Mouse (Mus musculus) limb, embryonic 12.5 days (tissue): ENCODE measurements at regions not wholly inside any gene's neighbourhood (a gene's known extent, or its start where the extent isn't known, plus 50 kb on each side); places are given as distances from the start of the nearest gene placed in this dataset.

ENCODE experiments used
- ATAC-seq: fragments of 200-750 bp; cut with Nextera tagmentation; 2 replicates; pipeline ENCODE4 v1.8.0; 2017; ENCODE audit warnings: low read depth, moderate TSS enrichment; ENCODE audit not compliant: insufficient number of reproducible peaks, insufficient read depth, low FRiP score, low TSS enrichment
- H3K27ac ChIP-seq: fragments of 300-500 bp; sonication (generic); 2 replicates; pipeline ENCODE4 v1.5.1; 2016; ENCODE audit warnings: mild to moderate bottlenecking, moderate library complexity
- H3K27me3 ChIP-seq: fragments of 300-500 bp; sonication (generic); 2 replicates; pipeline ENCODE4 v1.6.1; 2016; ENCODE audit warnings: mild to moderate bottlenecking, moderate library complexity
- H3K36me3 ChIP-seq: fragments of 300-500 bp; sonication (generic); 2 replicates; pipeline ENCODE4 v1.6.1; 2016; ENCODE audit warnings: mild to moderate bottlenecking, moderate library complexity
- H3K4me1 ChIP-seq: fragments of 300-500 bp; sonication (generic); replicated peaks from 2 replicates; pipeline ENCODE4 v1.6.1; 2016
- H3K4me2 ChIP-seq: fragments of 300-500 bp; sonication (generic); 2 replicates; pipeline ENCODE4 v1.6.1; 2016; ENCODE audit warnings: mild to moderate bottlenecking, moderate library complexity
- H3K4me3 ChIP-seq: fragments of 300-500 bp; sonication (generic); replicated peaks from 2 replicates; pipeline ENCODE4 v1.5.1; 2016; ENCODE audit warnings: mild to moderate bottlenecking
- H3K9ac ChIP-seq: fragments of 300-500 bp; sonication (generic); replicated peaks from 2 replicates; pipeline ENCODE4 v1.6.1; 2016; ENCODE audit warnings: mild to moderate bottlenecking, moderate library complexity
- H3K9me3 ChIP-seq: fragments of 300-500 bp; sonication (generic); 2 replicates; pipeline ENCODE4 v1.6.1; 2016; ENCODE audit warnings: mild to moderate bottlenecking, moderate library complexity
- WGBS: fragments of 180-500 bp; shearing (Covaris S2); methylation state at CpG from one replicate; pipeline ENCODE4 v1.1.7; 2016; 5-methylcytosine and 5-hydroxymethylcytosine counted together

GRCm38 (mm10) chr7:71546606-71547213 lies 195.4 kb upstream of the Gm10295 start:
- Histone ChIP-seq H3K36me3 (no peaks in the 10 kb centered on the region), H3K27me3 (no peaks in the 10 kb centered on the region), H3K4me2 (no peak overlapping the region), H3K4me1 (peaks cover 9% of the 10 kb centered on the region), H3K4me3 (no peak overlapping the region), H3K9me3 (peaks cover 5% of the 10 kb centered on the region), H3K9ac (no peak overlapping the region), H3K27ac (peak overlapping the region; percentile 50; the same call in 1 of the 2 replicates)
- WGBS: 26% methylated on average over 6 of the region's 6 CpGs
- ATAC-seq: peak; percentile 59; the same call in 1 of the 2 replicates

GRCm38 (mm10) chr7:71541467-71541866 lies 190.2 kb upstream of the Gm10295 start:
- Histone ChIP-seq H3K4me3 (no peak overlapping the region), H3K36me3 (no peaks in the 10 kb centered on the region), H3K9me3 (no peaks in the 10 kb centered on the region), H3K4me1 (peaks cover 3% of the 10 kb centered on the region), H3K27ac (no peak overlapping the region), H3K9ac (no peak overlapping the region), H3K4me2 (no peak overlapping the region), H3K27me3 (no peaks in the 10 kb centered on the region)
- ATAC-seq: no peak
- WGBS: 70% methylated on average over 2 of the region's 2 CpGs

- Histone ChIP-seq H3K4me1 (peaks cover 25% of the 10 kb centered on the region), H3K36me3 (no peaks in the 10 kb centered on the region), H3K9ac (no peak overlapping the region), H3K4me3 (no peak overlapping the region), H3K27ac (peak overlapping the region; percentile 78), H3K27me3 (no peaks in the 10 kb centered on the region), H3K4me2 (peak overlapping the region; percentile 8; the same call in 1 of the 2 replicates), H3K9me3 (no peaks in the 10 kb centered on the region)
- WGBS: 2% methylated on average over 5 of the region's 5 CpGs
- ATAC-seq: peak; percentile 87
Observed at GRCm38 (mm10) chr7:71533109-71533508, 181.8 kb upstream of the Gm10295 start.

- peak overlapping the region; percentile 40 for H3K4me2 ChIP-seq
- peak overlapping the region; percentile 73 for H3K27ac ChIP-seq
- H3K9me3 ChIP-seq: no peaks in the 10 kb centered on the region
- H3K36me3 ChIP-seq: no peaks in the 10 kb centered on the region
- no peaks in the 10 kb centered on the region for H3K27me3 ChIP-seq
- ATAC-seq: no peak; the same call in 1 of the 2 replicates
- 9% methylated on average over 6 of the region's 6 CpGs for WGBS
- H3K4me3 ChIP-seq: no peak overlapping the region
- H3K4me1 ChIP-seq: peaks cover 25% of the 10 kb centered on the region
- H3K9ac ChIP-seq: no peak overlapping the region
Observed at GRCm38 (mm10) chr7:71531496-71531895, 180.2 kb upstream of the Gm10295 start.

GRCm38 (mm10) chr7:71530922-71531321 lies 179.6 kb upstream of the Gm10295 start:
- no peak overlapping the region for H3K9ac ChIP-seq
- H3K27me3 ChIP-seq: no peaks in the 10 kb centered on the region
- ATAC-seq: no peak
- no peak overlapping the region for H3K4me3 ChIP-seq
- peaks cover 25% of the 10 kb centered on the region for H3K4me1 ChIP-seq
- peak overlapping the region; percentile 40; the same call in 1 of the 2 replicates for H3K4me2 ChIP-seq
- no peaks in the 10 kb centered on the region for H3K36me3 ChIP-seq
- no peaks in the 10 kb centered on the region for H3K9me3 ChIP-seq
- peak overlapping the region; percentile 73 for H3K27ac ChIP-seq
- 62% methylated on average over 4 of the region's 4 CpGs for WGBS

- no peaks in the 10 kb centered on the region for H3K27me3 ChIP-seq
- no peaks in the 10 kb centered on the region for H3K36me3 ChIP-seq
- H3K4me1 ChIP-seq: peaks cover 7% of the 10 kb centered on the region
- H3K9ac ChIP-seq: no peak overlapping the region
- H3K27ac ChIP-seq: no peak overlapping the region
- no peaks in the 10 kb centered on the region for H3K9me3 ChIP-seq
- no peak overlapping the region for H3K4me3 ChIP-seq
- no peak overlapping the region for H3K4me2 ChIP-seq
- no peak for ATAC-seq
- 84% methylated on average over 2 of the region's 2 CpGs for WGBS
Observed at GRCm38 (mm10) chr7:71526152-71526551, 174.9 kb upstream of the Gm10295 start.

GRCm38 (mm10) chr7:71524577-71525126 lies 173.4 kb upstream of the Gm10295 start:
- H3K4me2 ChIP-seq: no peak overlapping the region
- H3K27ac ChIP-seq: no peak overlapping the region
- no peak overlapping the region for H3K9ac ChIP-seq
- H3K4me3 ChIP-seq: no peak overlapping the region
- no peaks in the 10 kb centered on the region for H3K27me3 ChIP-seq
- ATAC-seq: no peak
- no peaks in the 10 kb centered on the region for H3K36me3 ChIP-seq
- H3K4me1 ChIP-seq: no peaks in the 10 kb centered on the region
- no peaks in the 10 kb centered on the region for H3K9me3 ChIP-seq

- H3K9me3 ChIP-seq: no peaks in the 10 kb centered on the region
- no peak overlapping the region for H3K9ac ChIP-seq
- no peaks in the 10 kb centered on the region for H3K4me1 ChIP-seq
- H3K36me3 ChIP-seq: no peaks in the 10 kb centered on the region
- H3K4me3 ChIP-seq: no peak overlapping the region
- no peak overlapping the region for H3K4me2 ChIP-seq
- H3K27me3 ChIP-seq: no peaks in the 10 kb centered on the region
- WGBS: 75% methylated on average over 2 of the region's 2 CpGs
- H3K27ac ChIP-seq: no peak overlapping the region
- no peak for ATAC-seq
Observed at GRCm38 (mm10) chr7:71524119-71524518, 172.8 kb upstream of the Gm10295 start.

GRCm38 (mm10) chr7:71507379-71507778 lies 156.1 kb upstream of the Gm10295 start:
- Histone ChIP-seq H3K9ac (no peak overlapping the region), H3K36me3 (no peaks in the 10 kb centered on the region), H3K4me1 (no peaks in the 10 kb centered on the region), H3K27ac (no peak overlapping the region), H3K9me3 (no peaks in the 10 kb centered on the region), H3K4me2 (no peak overlapping the region), H3K4me3 (no peak overlapping the region), H3K27me3 (no peaks in the 10 kb centered on the region)
- ATAC-seq: no peak
- 76% methylated on average over 3 of the region's 3 CpGs for WGBS

GRCm38 (mm10) chr7:71500719-71501118 lies 149.4 kb upstream of the Gm10295 start:
- H3K27me3 ChIP-seq: no peaks in the 10 kb centered on the region
- no peaks in the 10 kb centered on the region for H3K36me3 ChIP-seq
- H3K27ac ChIP-seq: no peak overlapping the region
- H3K4me1 ChIP-seq: no peaks in the 10 kb centered on the region
- no peak for ATAC-seq
- 54% methylated on average over 6 of the region's 6 CpGs for WGBS
- H3K4me2 ChIP-seq: no peak overlapping the region
- no peak overlapping the region for H3K4me3 ChIP-seq
- no peaks in the 10 kb centered on the region for H3K9me3 ChIP-seq
- no peak overlapping the region for H3K9ac ChIP-seq

- Histone ChIP-seq H3K9ac (no peak overlapping the region), H3K36me3 (no peaks in the 10 kb centered on the region), H3K9me3 (no peaks in the 10 kb centered on the region), H3K4me2 (no peak overlapping the region), H3K4me1 (no peaks in the 10 kb centered on the region), H3K27me3 (no peaks in the 10 kb centered on the region), H3K27ac (no peak overlapping the region), H3K4me3 (no peak overlapping the region)
- WGBS: 22% methylated on average over 7 of the region's 7 CpGs
- ATAC-seq: no peak
Observed at GRCm38 (mm10) chr7:71498123-71498522, 146.8 kb upstream of the Gm10295 start.

- Histone ChIP-seq H3K36me3 (no peaks in the 10 kb centered on the region), H3K9me3 (no peaks in the 10 kb centered on the region), H3K27me3 (no peaks in the 10 kb centered on the region), H3K4me2 (no peak overlapping the region), H3K27ac (no peak overlapping the region), H3K9ac (no peak overlapping the region), H3K4me3 (no peak overlapping the region), H3K4me1 (no peaks in the 10 kb centered on the region)
- 47% methylated on average over 4 of the region's 4 CpGs for WGBS
- no peak for ATAC-seq
Observed at GRCm38 (mm10) chr7:71491128-71491527, 139.8 kb upstream of the Gm10295 start.
